Mouse (Mus musculus) liver, embryonic 15.5 days (tissue): Measurements from ENCODE around the gene Ppp1r1c. TPM values are rescaled to one million over a fixed set of nuclear protein-coding genes. Genes with fewer than 3 reads are reported as not detected.

Source experiments
- ATAC-seq: fragments of 200-750 bp; cut with Nextera tagmentation; 2 replicates; pipeline ENCODE4 v1.8.0; 2017; ENCODE audit warnings: moderate number of reproducible peaks, mild to moderate bottlenecking, moderate library complexity; ENCODE audit not compliant: insufficient read depth
- H3K27ac ChIP-seq: fragments of 300-500 bp; sonication (generic); replicated peaks from 2 replicates; pipeline ENCODE4 v1.5.1; 2015; ENCODE audit warnings: mild to moderate bottlenecking, inconsistent platforms
- H3K27me3 ChIP-seq: fragments of 300-500 bp; sonication (generic); 2 replicates; pipeline ENCODE4 v1.6.1; 2015; ENCODE audit warnings: mild to moderate bottlenecking, inconsistent platforms
- H3K36me3 ChIP-seq: fragments of 300-500 bp; sonication (generic); replicated peaks from 2 replicates; pipeline ENCODE4 v1.6.1; 2015; ENCODE audit warnings: moderate library complexity, mild to moderate bottlenecking, inconsistent platforms
- H3K4me1 ChIP-seq: fragments of 300-500 bp; sonication (generic); replicated peaks from 2 replicates; pipeline ENCODE4 v1.6.1; 2015; ENCODE audit warnings: inconsistent platforms
- H3K4me2 ChIP-seq: fragments of 300-500 bp; sonication (generic); 2 replicates; pipeline ENCODE4 v1.6.1; 2015; ENCODE audit warnings: moderate library complexity, mild to moderate bottlenecking, inconsistent platforms
- H3K4me3 ChIP-seq: fragments of 300-500 bp; sonication (generic); replicated peaks from 2 replicates; pipeline ENCODE4 v1.5.1; 2015; ENCODE audit warnings: mild to moderate bottlenecking, inconsistent platforms
- H3K9ac ChIP-seq: fragments of 300-500 bp; sonication (generic); 2 replicates; pipeline ENCODE4 v1.6.1; 2015; ENCODE audit warnings: moderate library complexity, mild to moderate bottlenecking, inconsistent platforms
- H3K9me3 ChIP-seq: fragments of 300-500 bp; sonication (generic); replicated peaks from 2 replicates; pipeline ENCODE4 v1.6.1; 2016; ENCODE audit warnings: inconsistent platforms
- WGBS: fragments of 180-500 bp; shearing (Covaris S2); methylation state at CpG from one replicate; pipeline ENCODE4 v1.1.7; 2015; ENCODE audit warnings: mixed read lengths; ENCODE audit not compliant: insufficient replicate concordance; 5-methylcytosine and 5-hydroxymethylcytosine counted together
- polyA plus RNA-seq: library from polyadenylated mRNA; unstranded; fragments of >200 nt; fragmentation: Nextera tagmentation; extraction: Ambion mirVana; gene quantifications from 2 replicates; pipeline ENCODE4 v1.2.1, GENCODE M21; 2015

Ppp1r1c gene
- polyA plus RNA-seq: not detected in 2 replicates

DNA sequence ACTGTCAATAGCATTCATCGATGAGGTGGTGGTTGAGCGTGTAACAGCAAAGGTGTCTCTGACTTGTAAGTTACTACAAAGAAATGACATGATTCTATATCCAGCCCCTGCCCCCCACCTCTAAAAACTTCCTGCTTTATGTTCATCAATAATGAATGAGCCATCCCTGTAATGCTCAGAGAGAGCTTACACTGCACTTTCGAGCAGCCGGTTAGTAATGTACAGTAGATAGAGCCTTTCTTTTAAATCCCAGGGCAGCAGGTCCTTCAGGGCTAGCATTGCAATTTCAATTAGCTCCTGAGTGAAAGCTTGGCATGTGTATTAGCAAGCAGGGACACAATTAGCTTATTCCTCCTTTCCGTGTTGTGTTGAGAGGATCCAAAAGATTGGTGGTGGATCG lies at the start of gene Ppp1r1c:
Gene Ppp1r1c (plus strand): TSS at position 206 of the 400 bp plus-strand sequence.
- Histone ChIP-seq H3K4me3 (no peak within 1 kb of the TSS), H3K27ac (no peak within 1 kb of the TSS), H3K36me3 (no peaks in the 10 kb centered on the region), H3K9me3 (no peaks in the 10 kb centered on the region), H3K4me2 (no peak within 1 kb of the TSS), H3K27me3 (no peaks in the 10 kb centered on the region), H3K4me1 (no peaks in the 10 kb centered on the region), H3K9ac (no peak within 1 kb of the TSS)
- 75% methylated on average over 6 of the region's 6 CpGs for WGBS
- ATAC-seq: no peak

DNA sequence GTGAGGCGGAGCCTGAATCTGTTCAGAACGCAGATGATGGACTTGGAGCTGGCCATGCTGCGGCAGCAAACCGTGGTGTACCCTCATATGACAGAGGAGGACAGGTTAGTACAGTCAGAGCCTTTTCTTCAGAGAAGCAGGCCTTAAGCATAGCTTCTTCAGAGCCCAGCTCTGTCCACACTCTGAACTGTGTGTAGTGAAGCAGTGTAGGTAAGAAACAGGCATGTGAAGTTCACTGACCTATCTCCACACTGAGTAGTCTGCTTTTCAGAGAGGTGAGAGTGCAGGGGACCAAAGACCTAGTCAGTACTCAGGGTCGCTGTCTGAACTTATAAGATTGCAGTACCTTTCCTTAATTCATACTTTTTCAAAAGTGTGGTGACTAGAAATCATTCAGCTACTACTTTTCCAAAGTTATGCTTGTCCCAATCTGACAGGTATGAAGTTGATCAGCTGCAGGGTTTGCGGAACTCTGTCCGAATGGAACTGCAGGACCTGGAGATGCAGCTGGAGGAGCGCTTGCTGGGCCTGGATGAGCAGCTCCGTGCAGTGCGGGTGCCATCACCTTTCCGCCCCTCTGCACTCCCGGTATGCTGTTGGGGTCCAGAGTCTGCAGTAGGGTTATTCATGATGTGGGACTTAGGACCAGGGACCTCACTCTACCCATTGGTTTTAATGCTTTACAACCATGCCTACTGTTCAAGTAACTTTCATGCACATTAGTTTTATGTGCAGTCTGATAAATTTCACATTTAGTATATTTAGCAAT lies 47.0 kb upstream of the Ppp1r1c start:
- WGBS: 80% methylated on average over 12 of the region's 12 CpGs
- Histone ChIP-seq H3K9me3 (no peaks in the 10 kb centered on the region), H3K36me3 (peaks cover 53% of the 10 kb centered on the region), H3K27me3 (no peaks in the 10 kb centered on the region), H3K4me2 (no peak overlapping the region), H3K27ac (no peak overlapping the region), H3K4me1 (no peaks in the 10 kb centered on the region), H3K4me3 (no peak overlapping the region), H3K9ac (no peak overlapping the region)
- ATAC-seq: no peak

DNA sequence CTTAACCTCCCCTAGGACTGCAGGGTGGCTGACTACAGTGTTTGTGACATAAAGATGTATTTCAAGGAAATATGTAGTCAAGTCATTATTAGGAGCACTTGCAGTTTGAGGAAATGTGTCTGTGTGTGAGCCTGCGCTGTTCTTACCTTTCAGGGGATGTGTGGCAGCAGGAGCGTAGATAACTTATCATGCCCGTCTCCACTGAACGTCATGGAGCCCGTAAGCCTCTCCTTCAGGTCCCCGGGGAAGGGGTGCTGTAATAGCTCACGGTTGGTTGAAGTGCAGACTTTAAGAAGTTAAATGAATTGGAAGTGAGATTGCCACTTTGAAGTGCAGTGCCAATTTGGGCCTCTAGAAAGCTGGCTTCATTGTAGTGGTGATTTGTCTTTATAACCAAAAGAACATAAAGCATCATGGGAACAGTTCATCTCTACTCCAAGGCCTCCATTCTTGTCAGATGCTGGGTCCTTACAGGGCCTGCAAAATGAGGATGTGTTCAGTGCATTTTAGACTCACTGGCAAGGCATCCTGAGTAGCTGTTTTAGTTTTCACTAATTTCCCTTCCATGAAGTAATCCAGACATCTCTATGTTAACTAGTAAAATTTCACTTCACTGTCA lies 46.0 kb upstream of the Ppp1r1c start:
- no peak overlapping the region for H3K4me2 ChIP-seq
- H3K27ac ChIP-seq: no peak overlapping the region
- no peak for ATAC-seq
- H3K9ac ChIP-seq: no peak overlapping the region
- H3K4me1 ChIP-seq: no peaks in the 10 kb centered on the region
- no peaks in the 10 kb centered on the region for H3K27me3 ChIP-seq
- peaks cover 53% of the 10 kb centered on the region for H3K36me3 ChIP-seq
- no peaks in the 10 kb centered on the region for H3K9me3 ChIP-seq
- H3K4me3 ChIP-seq: no peak overlapping the region
- WGBS: 68% methylated on average over 7 of the region's 7 CpGs

DNA sequence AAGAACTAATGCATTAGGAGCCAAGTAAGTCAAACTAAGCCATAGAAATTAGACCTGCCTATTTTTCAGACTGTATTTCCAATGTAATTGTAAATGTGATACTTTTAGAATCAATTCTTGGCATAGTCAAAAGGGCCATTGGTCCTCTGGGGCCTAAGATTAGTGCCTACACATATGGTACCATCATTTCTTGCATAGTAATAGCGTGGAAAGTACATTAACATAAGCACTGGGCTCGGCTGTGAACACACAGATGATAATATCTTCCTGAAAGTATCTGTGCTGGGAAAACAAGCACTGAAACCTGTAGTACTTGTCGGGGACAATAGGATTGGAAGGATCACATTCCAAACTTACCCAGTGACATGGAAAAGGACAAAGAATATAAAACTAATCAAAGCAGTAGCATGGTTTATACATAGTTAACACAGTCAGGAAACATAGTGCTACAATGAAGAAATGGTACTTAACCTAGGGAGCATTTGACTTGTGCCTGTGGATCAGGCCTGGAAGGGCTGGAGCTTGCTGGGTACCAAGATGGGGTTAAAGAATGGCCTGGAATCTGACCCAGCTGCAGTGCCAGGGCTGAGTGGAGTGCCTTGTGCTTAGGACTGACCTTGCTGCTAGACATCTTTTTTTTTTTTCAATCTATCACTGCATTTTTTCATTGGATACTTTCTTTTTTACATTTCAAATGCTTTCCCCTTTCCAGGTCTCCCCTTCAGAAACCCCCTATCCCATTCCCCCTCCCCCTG lies 42.9 kb upstream of the Ppp1r1c start:
- WGBS: 74% methylated on average over 3 of the region's 3 CpGs
- Histone ChIP-seq H3K4me1 (no peaks in the 10 kb centered on the region), H3K9me3 (no peaks in the 10 kb centered on the region), H3K36me3 (peaks cover 26% of the 10 kb centered on the region), H3K9ac (no peak overlapping the region), H3K27ac (no peak overlapping the region), H3K27me3 (no peaks in the 10 kb centered on the region), H3K4me2 (no peak overlapping the region), H3K4me3 (no peak overlapping the region)
- ATAC-seq: no peak

DNA sequence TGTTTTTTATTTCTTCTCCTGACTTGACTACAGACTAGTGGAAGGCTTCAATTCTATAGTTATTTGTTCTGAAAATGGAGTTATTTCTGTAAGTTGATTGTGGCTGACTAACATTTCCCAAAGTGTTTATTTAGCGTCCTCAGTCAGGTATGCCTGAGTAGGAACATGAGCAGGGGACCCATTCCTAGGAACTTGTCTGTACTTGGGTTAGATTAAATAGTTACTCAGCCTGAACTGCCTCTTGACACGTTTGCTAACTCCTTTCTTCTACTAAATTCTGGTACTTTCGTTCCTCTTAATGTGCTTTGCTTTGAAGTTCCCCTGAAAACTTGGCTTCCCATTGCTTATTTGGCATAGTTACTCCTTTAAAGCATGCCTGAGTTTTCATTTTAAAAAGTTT lies 42.1 kb upstream of the Ppp1r1c start:
- H3K27ac ChIP-seq: no peak overlapping the region
- no peak overlapping the region for H3K9ac ChIP-seq
- H3K36me3 ChIP-seq: peaks cover 19% of the 10 kb centered on the region
- H3K4me2 ChIP-seq: no peak overlapping the region
- no peak overlapping the region for H3K4me3 ChIP-seq
- no peaks in the 10 kb centered on the region for H3K27me3 ChIP-seq
- no peak for ATAC-seq
- WGBS: 57% methylated on average over 3 of the region's 3 CpGs
- no peaks in the 10 kb centered on the region for H3K9me3 ChIP-seq
- no peaks in the 10 kb centered on the region for H3K4me1 ChIP-seq

DNA sequence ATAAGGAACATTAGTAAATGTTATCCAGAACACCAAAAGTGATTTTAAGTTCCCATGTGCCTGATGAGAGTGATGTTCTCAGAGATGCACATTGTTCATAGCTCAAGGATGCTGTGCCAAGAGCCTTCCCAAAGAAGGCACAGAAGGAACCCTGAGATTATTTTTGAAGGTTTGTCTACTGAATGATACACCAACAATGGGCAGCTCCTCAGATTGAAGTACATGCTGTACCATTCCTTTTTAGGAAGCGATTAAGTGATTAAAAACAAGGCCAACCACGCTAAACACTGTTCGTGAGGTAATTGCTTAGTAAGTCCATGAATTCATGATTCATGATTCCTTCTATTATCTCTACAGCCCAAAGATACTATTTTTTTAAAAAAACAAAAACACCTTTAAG lies 32.3 kb upstream of the Ppp1r1c start:
- Histone ChIP-seq H3K4me1 (no peaks in the 10 kb centered on the region), H3K27ac (no peak overlapping the region), H3K4me3 (no peak overlapping the region), H3K36me3 (peaks cover 9% of the 10 kb centered on the region; the same call in 1 of the 2 replicates), H3K4me2 (no peak overlapping the region), H3K9ac (no peak overlapping the region), H3K9me3 (no peaks in the 10 kb centered on the region), H3K27me3 (no peaks in the 10 kb centered on the region)
- WGBS: 78% methylated on average over 3 of the region's 3 CpGs
- ATAC-seq: no peak

DNA sequence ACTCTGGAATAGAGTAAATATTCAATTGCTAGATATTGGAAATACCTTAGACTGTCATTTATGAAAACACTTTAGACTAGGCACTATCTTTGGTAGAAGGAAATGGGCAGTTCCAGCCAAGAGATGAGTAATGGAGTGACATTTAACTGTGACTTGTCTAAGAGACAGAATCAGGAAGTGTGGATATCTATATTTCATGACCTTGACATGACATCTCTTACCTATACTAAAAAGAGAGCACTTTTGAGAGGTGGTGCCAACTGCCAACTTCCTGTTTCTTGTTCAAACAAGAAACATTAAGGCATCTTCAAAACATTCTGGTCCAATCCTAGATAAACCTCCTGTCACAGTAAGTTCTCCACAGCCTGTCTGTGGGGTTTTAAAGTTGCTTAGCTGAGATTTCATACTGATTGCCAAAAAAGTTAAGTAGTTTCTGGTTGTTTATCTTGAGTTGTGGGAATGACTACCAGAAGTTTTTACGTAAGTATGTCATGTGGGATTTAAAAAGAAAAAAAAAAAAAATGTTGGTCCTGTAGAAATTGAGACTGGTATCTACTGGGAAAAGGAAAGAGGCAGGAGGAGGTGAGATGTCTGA lies 29.8 kb upstream of the Ppp1r1c start:
- H3K9ac ChIP-seq: no peak overlapping the region
- H3K4me3 ChIP-seq: no peak overlapping the region
- H3K27me3 ChIP-seq: no peaks in the 10 kb centered on the region
- H3K4me2 ChIP-seq: no peak overlapping the region
- 0 out of 2 replicates have a peak, but pooled peaks cover 5% of the 10 kb centered on the region for H3K36me3 ChIP-seq
- ATAC-seq: no peak
- 33% methylated on average over 1 of the region's 1 CpGs for WGBS
- H3K9me3 ChIP-seq: no peaks in the 10 kb centered on the region
- H3K4me1 ChIP-seq: no peaks in the 10 kb centered on the region
- no peak overlapping the region for H3K27ac ChIP-seq

DNA sequence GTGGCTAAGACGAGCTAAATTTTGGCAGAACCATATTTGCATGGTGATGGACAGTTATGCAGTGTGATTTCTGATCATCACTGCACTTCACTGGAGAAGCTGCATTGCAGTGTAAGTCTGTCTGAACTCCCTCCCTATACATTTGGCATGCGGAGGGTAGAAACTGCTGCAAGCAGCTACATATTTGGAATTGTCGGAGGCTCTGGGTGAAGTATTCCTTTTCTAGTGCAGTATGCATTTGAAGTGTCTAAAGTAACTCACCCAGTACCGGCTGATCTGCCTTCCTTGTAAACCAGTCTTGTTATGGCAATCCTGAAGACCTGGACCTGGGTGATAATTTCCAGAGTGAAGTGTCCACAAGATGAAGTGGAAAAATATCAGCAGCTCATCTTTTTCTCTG lies 25.9 kb upstream of the Ppp1r1c start:
- Histone ChIP-seq H3K27ac (no peak overlapping the region), H3K4me3 (no peak overlapping the region), H3K9me3 (no peaks in the 10 kb centered on the region), H3K9ac (no peak overlapping the region), H3K36me3 (no peaks in the 10 kb centered on the region), H3K27me3 (no peaks in the 10 kb centered on the region), H3K4me2 (no peak overlapping the region), H3K4me1 (no peaks in the 10 kb centered on the region)
- ATAC-seq: no peak
- 64% methylated on average over 4 of the region's 4 CpGs for WGBS

DNA sequence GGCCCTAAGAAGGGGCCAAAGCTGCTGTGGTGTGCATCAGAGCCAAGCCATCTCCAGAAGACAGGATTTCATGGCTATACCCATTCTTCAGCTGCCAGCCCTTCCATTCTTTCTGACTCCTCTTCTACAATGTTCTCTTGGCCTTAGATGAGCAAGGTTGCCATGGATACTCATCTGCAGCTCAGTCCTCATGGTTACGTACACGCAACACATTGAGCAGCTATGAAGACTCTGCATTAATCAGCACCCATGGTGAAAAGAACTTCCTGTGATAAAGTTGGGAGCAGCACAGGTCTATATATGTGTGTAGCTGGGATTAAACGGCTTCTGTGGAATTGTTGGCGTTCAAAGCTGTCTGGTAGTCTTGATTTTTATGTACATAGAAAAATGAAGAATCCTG lies 24.3 kb upstream of the Ppp1r1c start:
- H3K9ac ChIP-seq: no peak overlapping the region
- WGBS: 76% methylated on average over 4 of the region's 4 CpGs
- no peak for ATAC-seq
- H3K4me3 ChIP-seq: no peak overlapping the region
- no peak overlapping the region for H3K4me2 ChIP-seq
- H3K36me3 ChIP-seq: no peaks in the 10 kb centered on the region
- H3K4me1 ChIP-seq: no peaks in the 10 kb centered on the region
- H3K27ac ChIP-seq: no peak overlapping the region
- no peaks in the 10 kb centered on the region for H3K9me3 ChIP-seq
- no peaks in the 10 kb centered on the region for H3K27me3 ChIP-seq

DNA sequence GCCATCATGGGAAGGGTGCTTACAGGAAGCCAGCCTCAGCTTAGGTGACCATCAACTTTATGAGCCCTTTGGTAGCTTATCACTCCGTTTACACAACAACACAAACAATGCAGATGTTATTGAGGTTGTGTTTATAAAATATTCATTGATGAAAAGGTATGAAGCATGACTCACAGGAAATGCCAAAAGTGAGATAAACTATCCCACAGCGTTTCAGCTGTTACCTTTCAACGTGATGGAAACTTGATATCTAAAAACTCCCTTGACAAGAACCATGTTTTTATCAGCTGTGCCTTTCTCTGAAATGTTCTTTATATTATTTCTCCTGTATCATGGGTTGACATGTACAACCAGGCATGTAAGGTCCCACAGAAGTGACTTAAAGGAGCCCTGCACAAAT lies 16.7 kb upstream of the Ppp1r1c start:
- WGBS: 32% methylated on average over 3 of the region's 3 CpGs
- Histone ChIP-seq H3K9ac (no peak overlapping the region), H3K27ac (no peak overlapping the region), H3K27me3 (no peaks in the 10 kb centered on the region), H3K4me1 (no peaks in the 10 kb centered on the region), H3K4me3 (no peak overlapping the region), H3K36me3 (no peaks in the 10 kb centered on the region), H3K4me2 (no peak overlapping the region), H3K9me3 (no peaks in the 10 kb centered on the region)
- no peak for ATAC-seq

DNA sequence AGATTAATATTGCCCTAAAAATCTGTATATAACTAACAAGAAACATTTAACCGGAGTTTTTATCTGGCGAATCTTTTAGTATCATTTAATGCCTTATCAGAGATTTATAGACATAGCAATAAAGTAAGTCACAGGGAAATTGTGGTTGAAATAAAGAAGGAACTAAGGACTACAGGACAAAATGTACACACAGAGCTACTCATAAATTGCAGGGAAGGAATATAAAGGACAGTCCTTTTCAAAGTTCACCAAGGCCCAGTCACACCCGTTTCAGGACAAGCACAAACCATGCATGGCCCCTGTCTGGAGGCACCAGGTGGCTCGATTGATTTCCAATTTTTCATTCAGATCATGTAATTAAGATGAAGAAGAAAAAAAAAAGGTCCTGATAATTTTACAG lies 12.4 kb upstream of the Ppp1r1c start:
- Histone ChIP-seq H3K27me3 (no peaks in the 10 kb centered on the region), H3K4me1 (no peaks in the 10 kb centered on the region), H3K4me3 (no peak overlapping the region), H3K4me2 (no peak overlapping the region), H3K36me3 (no peaks in the 10 kb centered on the region), H3K9me3 (no peaks in the 10 kb centered on the region), H3K9ac (no peak overlapping the region), H3K27ac (no peak overlapping the region)
- ATAC-seq: no peak
- WGBS: 67% methylated on average over 4 of the region's 4 CpGs
